Mouse (Mus musculus) intestine, postnatal 0 days (tissue): ENCODE data around the gene Zfp869. TPM values are rescaled to one million over a fixed set of nuclear protein-coding genes. Genes with fewer than 3 reads are reported as not detected.

Experiments used
- ATAC-seq: fragments of 200-750 bp; cut with Nextera tagmentation; 2 replicates; pipeline ENCODE4 v1.8.0; 2017; ENCODE audit warnings: mild to moderate bottlenecking, moderate TSS enrichment, moderate library complexity
- H3K27ac ChIP-seq: fragments of 300-500 bp; sonication (generic); 2 replicates; pipeline ENCODE4 v1.5.1; 2014; ENCODE audit warnings: mild to moderate bottlenecking, low read depth, low read length, moderate library complexity
- H3K27me3 ChIP-seq: fragments of 300-500 bp; sonication (generic); replicated peaks from 2 replicates; pipeline ENCODE4 v1.6.1; 2014; ENCODE audit warnings: low read length, mixed read lengths; ENCODE audit not compliant: control insufficient read depth, insufficient read depth
- H3K36me3 ChIP-seq: fragments of 300-500 bp; sonication (generic); 2 replicates; pipeline ENCODE4 v1.6.1; 2014; ENCODE audit warnings: mild to moderate bottlenecking, moderate library complexity; ENCODE audit not compliant: control insufficient read depth, insufficient read depth
- H3K4me1 ChIP-seq: fragments of 300-500 bp; sonication (generic); replicated peaks from 2 replicates; pipeline ENCODE4 v1.6.1; 2014; ENCODE audit warnings: antibody characterized with exemption, low read length, mixed read lengths; ENCODE audit not compliant: control insufficient read depth, insufficient read depth
- H3K4me2 ChIP-seq: fragments of 300-500 bp; sonication (generic); replicated peaks from 2 replicates; pipeline ENCODE4 v1.6.1; 2014; ENCODE audit warnings: low read depth, mild to moderate bottlenecking, moderate library complexity
- H3K4me3 ChIP-seq: fragments of 300-500 bp; sonication (generic); 2 replicates; pipeline ENCODE4 v1.5.1; 2014; ENCODE audit warnings: low read depth, low read length
- H3K9ac ChIP-seq: fragments of 300-500 bp; sonication (generic); 2 replicates; pipeline ENCODE4 v1.6.1; 2014; ENCODE audit warnings: mild to moderate bottlenecking, low read depth, low read length
- H3K9me3 ChIP-seq: fragments of 300-500 bp; sonication (generic); 2 replicates; pipeline ENCODE4 v1.6.1; 2016; ENCODE audit warnings: mixed run types; ENCODE audit not compliant: control insufficient read depth
- CTCF ChIP-seq: sonication (generic); IDR thresholded peaks from 2 replicates; pipeline ENCODE4 v1.5.1; 2016; ENCODE audit warnings: low read depth, mild to moderate bottlenecking, control low read depth, antibody characterized with exemption, moderate library complexity
- polyA plus RNA-seq: library from polyadenylated mRNA; unstranded; fragments of >200 nt; fragmentation: Nextera tagmentation; extraction: Ambion mirVana; gene quantifications from 2 replicates; pipeline ENCODE4 v1.2.1, GENCODE M21; 2015

The Zfp869 gene
- polyA plus RNA-seq, 1 experiment from 2014 or later: 9.9 TPM

DNA sequence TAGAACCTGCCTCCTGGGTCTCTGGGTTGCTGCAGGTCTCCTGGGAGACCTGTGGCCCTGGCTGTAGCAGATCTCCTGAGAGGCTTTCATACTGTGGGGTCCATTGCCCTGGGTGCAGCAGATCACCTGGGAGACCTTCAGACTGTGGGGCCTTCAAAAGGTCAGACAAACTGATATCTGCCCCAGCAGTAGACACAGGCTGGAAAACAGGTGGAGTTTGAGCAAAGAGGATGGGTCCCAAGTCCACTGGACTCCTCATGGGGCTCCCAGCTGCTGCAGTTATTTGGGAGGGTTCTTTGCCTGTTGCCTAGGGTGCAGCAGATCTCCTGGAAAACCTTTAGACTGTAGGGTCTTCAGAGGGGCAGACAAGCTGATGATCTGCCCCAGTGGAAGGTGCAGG is 49.2 kb downstream of the Zfp869 start:
- Histone ChIP-seq H3K27ac (no peak overlapping the region), H3K4me3 (no peak overlapping the region), H3K9ac (no peak overlapping the region), H3K27me3 (no peaks in the 10 kb centered on the region), H3K36me3 (0 out of 2 replicates have a peak, but pooled peaks cover 3% of the 10 kb centered on the region), H3K9me3 (peaks cover 4% of the 10 kb centered on the region; the same call in 1 of the 2 replicates), H3K4me2 (no peak overlapping the region), H3K4me1 (no peaks in the 10 kb centered on the region)
- ATAC-seq: peak; percentile 54; the same call in 1 of the 2 replicates
- TF ChIP-seq CTCF: no peak

Other genes with a start within 250 kb of the Zfp869 start
- gene Gm7697, start 187.7 kb downstream of the Zfp869 start, polyA plus RNA-seq: not detected in 2 replicates
- 8.4 and 10.0 TPM in 2 replicates for gene Zfp868, start 85.2 kb downstream of the Zfp869 start, polyA plus RNA-seq
- gene Zfp964, start 56.2 kb downstream of the Zfp869 start, polyA plus RNA-seq: 0.69 and 0.78 TPM in 2 replicates
- gene Zfp963, start 39.2 kb upstream of the Zfp869 start, polyA plus RNA-seq: 4.6 and 5.0 TPM in 2 replicates
- gene Gm20422, start 64.2 kb upstream of the Zfp869 start, polyA plus RNA-seq: 0.43 TPM in 1 of 2 replicates, not detected in the other
- gene Atp13a1, start 80.4 kb upstream of the Zfp869 start, polyA plus RNA-seq: 18.6 and 20.5 TPM in 2 replicates
- 6.1 and 6.5 TPM in 2 replicates for gene Zfp866, start 80.5 kb upstream of the Zfp869 start, polyA plus RNA-seq
- 7.5 and 7.8 TPM in 2 replicates for gene Gmip, start 98.0 kb upstream of the Zfp869 start, polyA plus RNA-seq
- 0.18 and 0.24 TPM in 2 replicates for gene Lpar2, start 111.7 kb upstream of the Zfp869 start, polyA plus RNA-seq
- gene Pbx4, start 121.8 kb upstream of the Zfp869 start, polyA plus RNA-seq: 2.7 and 4.7 TPM in 2 replicates
- gene Cilp2, start 177.0 kb upstream of the Zfp869 start, polyA plus RNA-seq: 0.22 and 0.25 TPM in 2 replicates
- 1.2 and 2.3 TPM in 2 replicates for gene Tssk6, start 191.5 kb upstream of the Zfp869 start, polyA plus RNA-seq
- gene Ndufa13, start 191.8 kb upstream of the Zfp869 start, polyA plus RNA-seq: 310 and 317 TPM in 2 replicates
- gene Yjefn3, start 192.0 kb upstream of the Zfp869 start, polyA plus RNA-seq: 2.1 and 2.2 TPM in 2 replicates